Mouse (Mus musculus) C2C12 (cell line): ENCODE data around the gene Csnk2a1. TPM values are rescaled to one million over a fixed set of nuclear protein-coding genes. Genes with fewer than 3 reads are reported as not detected.

Source experiments
- H3K27me3 ChIP-seq: one replicate; pipeline ENCODE4 v1.6.1; 2011; ENCODE audit not compliant: control insufficient read depth, insufficient read depth, insufficient read length
- H3K36me3 ChIP-seq: one replicate; pipeline ENCODE4 v1.6.1; 2011; ENCODE audit not compliant: control insufficient read depth, insufficient read depth
- H3K4me3 ChIP-seq: one replicate; pipeline ENCODE4 v1.5.1; 2011; ENCODE audit warnings: mild to moderate bottlenecking, control low read depth; ENCODE audit not compliant: poor library complexity, insufficient read depth, severe bottlenecking
- H3K79me2 ChIP-seq: one replicate; pipeline ENCODE4 v1.6.1; 2011; ENCODE audit not compliant: control insufficient read depth, insufficient read depth
- H3K79me3 ChIP-seq: one replicate; pipeline ENCODE4 v1.6.1; 2011; ENCODE audit warnings: low read depth, control low read depth
- H3ac ChIP-seq: one replicate; pipeline ENCODE3; 2011; ENCODE audit warnings: low read depth; ENCODE audit not compliant: control insufficient read depth, insufficient read length
- CEBPB ChIP-seq: IDR thresholded peaks from one replicate; pipeline ENCODE4 v1.6.1; 2011; ENCODE audit warnings: low read depth, mild to moderate bottlenecking, control low read depth, moderate library complexity
- CTCF ChIP-seq: IDR thresholded peaks from one replicate; pipeline ENCODE4 v1.5.1; 2011; ENCODE audit not compliant: control insufficient read depth, insufficient read depth, insufficient read length
- FOSL1 ChIP-seq: IDR thresholded peaks from one replicate; pipeline ENCODE4 v1.8.0; 2011; ENCODE audit warnings: mild to moderate bottlenecking, low read length; ENCODE audit not compliant: poor library complexity, insufficient read depth, severe bottlenecking
- MAX ChIP-seq: IDR thresholded peaks from one replicate; pipeline ENCODE4 v1.6.1; 2011; ENCODE audit warnings: mild to moderate bottlenecking, control low read depth
- MYOD1 ChIP-seq: IDR thresholded peaks from one replicate; pipeline ENCODE4 v1.6.1; 2011; ENCODE audit warnings: low read depth; ENCODE audit not compliant: control insufficient read depth, insufficient read length
- MYOG ChIP-seq: IDR thresholded peaks from one replicate; pipeline ENCODE4 v1.6.1; 2011; ENCODE audit not compliant: control insufficient read depth, insufficient read length; ENCODE audit errors: extremely low read depth
- USF1 ChIP-seq: IDR thresholded peaks from one replicate; pipeline ENCODE4 v1.6.1; 2011; ENCODE audit warnings: low read depth, mild to moderate bottlenecking, control low read depth, moderate library complexity
- long read RNA-seq, 2 experiments: library from polyadenylated mRNA; unstranded; transcript quantifications; one replicate each; pipeline ENCODE4 v2.0.0; 2019 to 2020
- polyA plus RNA-seq: library from polyadenylated mRNA; unstranded; fragments of >200 nt; fragmentation: generic; extraction: Trizol; gene quantifications from one replicate; pipeline ENCODE4 v1.2.1, GENCODE M21; 2012; ENCODE audit warnings: missing spikeins

Csnk2a1 gene
- 37.7 TPM for polyA plus RNA-seq
- long read RNA-seq, experiment 1, full-length matches to known transcripts: 9 of 55 reads
- long read RNA-seq, experiment 1, partial matches to known transcripts: 10 of 55 reads
- long read RNA-seq, experiment 1, other reads (novel, unspliced or antisense): 36 of 55 reads
- long read RNA-seq, experiment 2, full-length matches to known transcripts: 36 of 52 reads
- long read RNA-seq, experiment 2, partial matches to known transcripts: 3 of 52 reads
- long read RNA-seq, experiment 2, other reads (novel, unspliced or antisense): 13 of 52 reads

DNA sequence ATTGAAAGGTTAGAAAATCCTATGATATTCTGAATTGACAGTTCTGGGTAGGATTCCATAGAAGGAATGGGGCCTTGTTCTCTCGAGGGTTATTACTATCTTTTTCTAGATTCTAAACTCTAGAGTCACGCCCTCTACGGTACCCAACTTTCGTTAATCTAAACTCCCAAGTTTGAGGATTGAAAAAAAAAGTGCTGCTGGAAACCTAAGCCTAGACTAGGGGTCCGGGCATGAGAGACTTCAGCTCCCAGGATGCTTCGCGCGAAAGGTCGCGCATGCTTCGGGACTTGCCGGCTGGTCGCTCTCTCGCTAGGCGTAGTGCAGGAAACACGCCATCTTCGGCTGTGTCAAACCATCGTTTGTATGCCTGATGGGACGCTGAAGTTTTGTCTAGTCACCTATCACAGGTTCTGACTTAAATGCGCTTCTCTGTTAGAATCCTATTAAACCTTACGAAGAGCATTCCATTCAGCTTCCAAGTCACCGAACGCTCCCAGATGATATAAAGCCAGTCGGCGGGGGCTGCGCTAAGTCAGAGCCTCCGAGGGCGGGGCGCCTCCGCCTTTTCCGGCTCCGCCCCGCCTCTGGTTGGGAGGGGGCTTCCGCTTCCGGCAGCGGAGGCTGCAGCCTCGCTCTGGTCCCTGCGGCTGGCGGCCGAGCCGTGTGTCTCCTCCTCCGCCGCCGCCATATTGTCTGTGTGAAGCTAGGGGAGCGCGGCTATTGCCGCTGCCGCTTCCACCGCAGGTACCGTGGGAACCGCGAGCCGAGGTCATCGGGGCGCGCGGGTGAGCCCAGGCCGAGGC, at the start of gene Csnk2a1:
Csnk2a1 (plus strand) TSS at position 592 of the 803 bp plus-strand sequence.
- Histone ChIP-seq H3K36me3 (peaks cover 26% of the 10 kb centered on the region), H3K79me2 (peaks cover 59% of the 10 kb centered on the region), H3ac (peak within 1 kb of the TSS; percentile 97), H3K27me3 (no peaks in the 10 kb centered on the region), H3K79me3 (peaks cover 46% of the 10 kb centered on the region), H3K4me3 (peak within 1 kb of the TSS; percentile 96)
- TF ChIP-seq USF1 (no peak), MAX (peak; percentile 75)

DNA sequence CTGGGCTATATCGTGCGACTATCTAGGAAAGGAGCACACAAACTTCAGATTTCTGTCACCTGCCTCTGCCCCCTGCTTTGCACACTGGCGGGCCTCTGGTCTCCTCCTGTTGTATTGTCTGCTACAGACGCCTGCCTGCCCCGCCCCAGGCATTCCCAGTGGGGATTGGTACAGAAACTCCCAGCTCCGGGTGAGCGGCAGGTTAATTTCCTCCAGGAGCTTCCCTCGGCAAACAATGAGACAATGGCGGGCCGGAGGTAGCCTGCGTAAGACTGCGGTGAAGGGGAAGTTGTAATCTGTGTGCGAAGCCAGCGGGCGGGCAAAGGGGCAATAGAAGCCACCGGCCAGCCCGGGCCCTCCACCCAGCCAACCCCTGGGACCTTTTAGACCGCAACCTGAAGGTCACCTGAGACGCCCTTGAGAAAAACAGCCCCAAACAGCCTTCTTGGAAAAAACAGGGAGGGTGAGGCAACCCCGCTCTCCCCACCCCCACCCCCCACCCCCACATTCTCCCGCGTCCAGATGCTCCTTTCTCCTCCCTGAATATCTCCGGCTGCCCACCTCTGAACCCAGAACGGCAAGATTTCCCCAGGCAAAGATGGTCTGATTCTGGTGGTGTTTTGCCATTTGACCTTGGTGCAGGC, 49.4 kb upstream of the Csnk2a1 start:
- H3K79me2 ChIP-seq: no peaks in the 10 kb centered on the region
- H3K4me3 ChIP-seq: no peak overlapping the region
- H3K27me3 ChIP-seq: no peaks in the 10 kb centered on the region
- H3K79me3 ChIP-seq: no peaks in the 10 kb centered on the region
- H3ac ChIP-seq: no peak overlapping the region
- H3K36me3 ChIP-seq: no peaks in the 10 kb centered on the region
- no peak for TF ChIP-seq MYOG
- no peak for TF ChIP-seq CEBPB
- no peak for TF ChIP-seq USF1
- no peak for TF ChIP-seq MAX
- TF ChIP-seq MYOD1: no peak
- TF ChIP-seq CTCF: no peak
- no peak for TF ChIP-seq FOSL1

DNA sequence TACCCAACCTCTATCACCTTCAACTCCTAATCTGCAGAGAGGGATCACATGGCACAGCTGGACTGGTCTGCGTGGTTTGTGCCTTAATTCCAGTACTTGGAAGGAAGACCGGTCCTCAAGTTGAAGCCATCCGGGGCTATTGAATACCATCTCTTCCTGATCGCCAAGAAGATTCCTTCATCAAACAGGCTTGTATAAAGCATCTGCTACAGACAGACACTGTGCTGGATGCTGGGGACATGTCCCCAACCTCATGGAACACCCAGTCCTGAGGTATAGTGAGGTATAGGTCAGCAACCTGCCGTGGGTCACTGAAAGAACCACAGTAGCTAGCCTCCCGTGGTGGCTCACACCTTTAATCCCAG, 48.9 kb upstream of the Csnk2a1 start:
- no peaks in the 10 kb centered on the region for H3K27me3 ChIP-seq
- no peak overlapping the region for H3K4me3 ChIP-seq
- no peaks in the 10 kb centered on the region for H3K79me2 ChIP-seq
- no peaks in the 10 kb centered on the region for H3K36me3 ChIP-seq
- no peaks in the 10 kb centered on the region for H3K79me3 ChIP-seq
- H3ac ChIP-seq: no peak overlapping the region
- no peak for TF ChIP-seq CEBPB
- no peak for TF ChIP-seq MYOG
- TF ChIP-seq MYOD1: no peak
- TF ChIP-seq MAX: no peak
- TF ChIP-seq CTCF: no peak
- no peak for TF ChIP-seq FOSL1
- no peak for TF ChIP-seq USF1

DNA sequence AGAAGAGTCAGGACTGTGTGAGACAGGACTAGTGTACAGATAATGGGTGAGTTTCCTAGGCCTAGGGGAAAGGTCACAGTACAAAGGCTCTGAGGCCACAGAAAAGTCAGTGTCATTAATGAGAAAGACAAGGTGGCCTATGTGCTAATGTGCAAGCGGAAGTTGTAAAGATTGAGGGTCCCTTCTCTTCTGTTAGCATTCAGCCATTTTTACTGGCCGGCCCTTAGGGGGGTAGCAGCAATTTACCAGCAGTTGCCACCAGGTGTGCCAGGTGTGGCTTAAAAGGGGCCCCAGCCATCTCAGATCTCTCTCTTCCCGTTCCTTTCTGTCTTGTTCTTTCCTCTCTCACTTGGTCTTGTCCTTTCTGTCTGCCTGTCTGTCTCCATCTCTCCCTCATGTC, 48.3 kb upstream of the Csnk2a1 start:
- Histone ChIP-seq H3K4me3 (no peak overlapping the region), H3K36me3 (no peaks in the 10 kb centered on the region), H3K79me3 (no peaks in the 10 kb centered on the region), H3ac (no peak overlapping the region), H3K79me2 (no peaks in the 10 kb centered on the region), H3K27me3 (no peaks in the 10 kb centered on the region)
- no peak for TF ChIP-seq USF1
- no peak for TF ChIP-seq FOSL1
- no peak for TF ChIP-seq MYOD1
- TF ChIP-seq CTCF: no peak
- TF ChIP-seq MYOG: no peak
- TF ChIP-seq CEBPB: no peak
- no peak for TF ChIP-seq MAX

DNA sequence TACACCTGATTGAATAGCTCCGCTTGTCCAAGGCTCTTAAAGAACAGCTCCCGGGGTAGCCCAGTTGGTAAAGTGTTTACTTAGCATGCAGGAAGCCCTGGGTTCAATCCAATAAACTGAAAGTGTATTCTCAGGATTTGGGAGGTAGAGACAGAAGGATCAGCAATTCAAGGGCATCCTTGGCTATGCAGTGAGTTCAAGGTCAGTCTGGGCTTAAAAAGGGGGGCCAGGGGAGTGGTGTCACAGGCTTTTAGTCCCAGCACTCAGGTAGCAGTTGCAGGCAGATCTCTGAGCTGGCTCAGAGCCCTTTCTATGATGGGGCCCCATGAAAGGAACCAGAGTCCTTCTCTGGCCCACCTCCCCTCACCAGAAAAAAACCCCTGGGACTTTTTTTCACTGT, 47.3 kb upstream of the Csnk2a1 start:
- no peaks in the 10 kb centered on the region for H3K79me3 ChIP-seq
- H3K36me3 ChIP-seq: no peaks in the 10 kb centered on the region
- no peak overlapping the region for H3ac ChIP-seq
- no peaks in the 10 kb centered on the region for H3K27me3 ChIP-seq
- H3K79me2 ChIP-seq: no peaks in the 10 kb centered on the region
- H3K4me3 ChIP-seq: no peak overlapping the region
- no peak for TF ChIP-seq MAX
- no peak for TF ChIP-seq MYOD1
- TF ChIP-seq MYOG: no peak
- TF ChIP-seq FOSL1: no peak
- TF ChIP-seq CTCF: no peak
- no peak for TF ChIP-seq USF1
- TF ChIP-seq CEBPB: no peak
